ENCODE assay signal across 10 mouse cellular contexts in genomic region chr2:120268635-120269034, GRCm38 (mm10). TPM values are rescaled to one million over a fixed set of nuclear protein-coding genes. Genes with fewer than 3 reads are reported as not detected.
A peak's percentile ranks its signal among the peaks of the same experiment; 100 is the strongest.
DNase-seq lines count a peak whose midpoint lies in the region; ATAC-seq lines count a peak whose summit lies in the region.
"Had no signal": no experiment of that assay in that cellular context is flagged by ENCODE, and none has a peak within 500 bp of the region (broad histone marks: within the 10 kb centered on the region; RNA-seq: fewer than 3 reads in every experiment).

No protein-coding gene starts in this region.

- H3K27ac ChIP-seq in forebrain, embryonic 12.5 days = no peak overlapping the region
- no peak overlapping the region for H3K27ac ChIP-seq in forebrain, embryonic 16.5 days (ENCODE audit: low read length)
- H3K27ac ChIP-seq in limb, embryonic 15.5 days = no peak overlapping the region

- no peak for ATAC-seq in forebrain, embryonic 12.5 days (ENCODE audit: low FRiP score)
- no peak for ATAC-seq in forebrain, embryonic 16.5 days
- ATAC-seq in limb, embryonic 15.5 days (ENCODE audit: insufficient number of reproducible peaks, low FRiP score, low TSS enrichment, low read depth) = 0 out of 2 replicates have a peak, but pooled peaks have one; percentile 30

- peak overlapping the region; percentile 32; the same call in 1 of the 2 replicates for H3K4me2 ChIP-seq in forebrain, embryonic 12.5 days
- no peak overlapping the region for H3K4me2 ChIP-seq in forebrain, embryonic 16.5 days (ENCODE audit: low read length)
- 0 out of 2 replicates have a peak overlapping the region, but pooled peaks have one; percentile 15 for H3K4me2 ChIP-seq in limb, embryonic 15.5 days

- 2% methylated on average over 9 of the region's 9 CpGs for WGBS in forebrain, embryonic 12.5 days
- WGBS in forebrain, embryonic 16.5 days = 4% methylated on average over 9 of the region's 9 CpGs
- WGBS in limb, embryonic 15.5 days = 3% methylated on average over 9 of the region's 9 CpGs

- H3K36me3 ChIP-seq in forebrain, embryonic 12.5 days (replicated peaks) = no peaks in the 10 kb centered on the region
- H3K36me3 ChIP-seq in forebrain, embryonic 16.5 days (ENCODE audit: control insufficient read depth, insufficient read depth) = no peaks in the 10 kb centered on the region
- no peaks in the 10 kb centered on the region for H3K36me3 ChIP-seq in limb, embryonic 15.5 days

- H3K9ac ChIP-seq in forebrain, embryonic 12.5 days = no peak overlapping the region
- no peak overlapping the region for H3K9ac ChIP-seq in forebrain, embryonic 16.5 days (replicated peaks; ENCODE audit: low read depth, low read length)
- no peak overlapping the region for H3K9ac ChIP-seq in limb, embryonic 15.5 days

- peaks cover 7% of the 10 kb centered on the region; the same call in 1 of the 2 replicates for H3K27me3 ChIP-seq in forebrain, embryonic 12.5 days
- H3K27me3 ChIP-seq in forebrain, embryonic 16.5 days (replicated peaks; ENCODE audit: control insufficient read depth, insufficient read depth, low read length) = no peaks in the 10 kb centered on the region
- no peaks in the 10 kb centered on the region for H3K27me3 ChIP-seq in limb, embryonic 15.5 days

- peaks cover 5% of the 10 kb centered on the region; the same call in 1 of the 2 replicates for H3K4me1 ChIP-seq in forebrain, embryonic 12.5 days
- no peaks in the 10 kb centered on the region for H3K4me1 ChIP-seq in forebrain, embryonic 16.5 days (replicated peaks; ENCODE audit: control insufficient read depth, insufficient read depth, low read length)
- H3K4me1 ChIP-seq in limb, embryonic 15.5 days = peaks cover 7% of the 10 kb centered on the region

- no peaks in the 10 kb centered on the region for H3K9me3 ChIP-seq in forebrain, embryonic 12.5 days
- H3K9me3 ChIP-seq in forebrain, embryonic 16.5 days (ENCODE audit: control insufficient read depth, low read length) = no peaks in the 10 kb centered on the region
- H3K9me3 ChIP-seq in limb, embryonic 15.5 days = no peaks in the 10 kb centered on the region

- no peak overlapping the region for H3K4me3 ChIP-seq in forebrain, embryonic 12.5 days (replicated peaks)
- no peak overlapping the region for H3K4me3 ChIP-seq in forebrain, embryonic 16.5 days (replicated peaks; ENCODE audit: low read length)
- no peak overlapping the region for H3K4me3 ChIP-seq in limb, embryonic 15.5 days

- DNase-seq in ovary, postnatal 36 days (ENCODE audit: low spot score) = peak; percentile 18
- DNase-seq in ovary, postnatal 14 days (ENCODE audit: low spot score) = no peak
- DNase-seq in thymus, postnatal 14 days = peak; percentile 13
- no peak for DNase-seq in urinary bladder, postnatal 14 days (ENCODE audit: low spot score)
- DNase-seq in adrenal gland, adult 2 months = no peak

RNA-seq across cellular contexts. Expression of gene Pla2g4d, which starts 20.4 kb away (rescaled TPM):
- not detected in 2 replicates for polyA plus RNA-seq in forebrain, embryonic 12.5 days (2016; fragmentation: Nextera tagmentation; extraction: Ambion mirVana)
- polyA plus RNA-seq in forebrain, embryonic 16.5 days (2015; fragmentation: Nextera tagmentation; extraction: Ambion mirVana) = 0.06 TPM in 1 of 2 replicates, not detected in the other
- polyA plus RNA-seq in limb, embryonic 15.5 days (2015; fragmentation: Nextera tagmentation; extraction: Ambion mirVana) = 0.45 and 0.48 TPM in 2 replicates
- total RNA-seq in adrenal gland, adult 2 months (2021) = under 1 TPM in 1 of 2 experiments, not detected in 1; 0.09 TPM
- polyA plus RNA-seq in adrenal gland, adult 2 months (2012; rRNA removed) = 0.10 and 0.18 TPM in 2 replicates
- total RNA-seq: CH12.LX had no signal
- polyA plus RNA-seq: large intestine, adult 2 months had no signal

RNA-seq across cellular contexts. Expression of gene Pla2g4e, which starts 23.5 kb away (rescaled TPM):
- 0.08 and 0.14 TPM in 2 replicates for polyA plus RNA-seq in forebrain, embryonic 12.5 days (2016; fragmentation: Nextera tagmentation; extraction: Ambion mirVana)
- polyA plus RNA-seq in forebrain, embryonic 16.5 days (2015; fragmentation: Nextera tagmentation; extraction: Ambion mirVana) = 2.6 and 3.4 TPM in 2 replicates
- 8.0 and 8.6 TPM in 2 replicates for polyA plus RNA-seq in limb, embryonic 15.5 days (2015; fragmentation: Nextera tagmentation; extraction: Ambion mirVana)
- total RNA-seq in adrenal gland, adult 2 months (2021) = under 1 TPM; 0.31 to 0.46 TPM
- polyA plus RNA-seq in adrenal gland, adult 2 months (2012; rRNA removed) = 0.11 and 0.16 TPM in 2 replicates
- total RNA-seq: CH12.LX had no signal
- polyA plus RNA-seq: large intestine, adult 2 months had no signal

RNA-seq across cellular contexts. Expression of gene Pla2g4f, which starts 45.3 kb away (rescaled TPM):
- polyA plus RNA-seq in forebrain, embryonic 12.5 days (2016; fragmentation: Nextera tagmentation; extraction: Ambion mirVana) = not detected in 2 replicates
- polyA plus RNA-seq in forebrain, embryonic 16.5 days (2015; fragmentation: Nextera tagmentation; extraction: Ambion mirVana) = not detected in 2 replicates
- 21.2 and 23.9 TPM in 2 replicates for polyA plus RNA-seq in limb, embryonic 15.5 days (2015; fragmentation: Nextera tagmentation; extraction: Ambion mirVana)
- total RNA-seq in adrenal gland, adult 2 months (2021) = not detected
- not detected in 2 replicates for polyA plus RNA-seq in adrenal gland, adult 2 months (2012; rRNA removed)

Comparison
In these comparisons a context has a peak if more than half of its experiments do, and no peak if none do; other contexts are left out.
1. DNase-seq: peak in ovary, postnatal 36 days (single experiment) and thymus, postnatal 14 days (single experiment); none in ovary, postnatal 14 days (single experiment), urinary bladder, postnatal 14 days (single experiment) and adrenal gland, adult 2 months (single experiment).
2. RNA of gene Pla2g4f, which starts 45.3 kb away (polyA plus RNA-seq): 21.2 to 23.9 TPM in limb, embryonic 15.5 days; not detected in forebrain, embryonic 16.5 days, not detected in forebrain, embryonic 12.5 days and not detected in adrenal gland, adult 2 months; every median in the first group is over 10 times any median in the second.